In the genomic region with DNA sequence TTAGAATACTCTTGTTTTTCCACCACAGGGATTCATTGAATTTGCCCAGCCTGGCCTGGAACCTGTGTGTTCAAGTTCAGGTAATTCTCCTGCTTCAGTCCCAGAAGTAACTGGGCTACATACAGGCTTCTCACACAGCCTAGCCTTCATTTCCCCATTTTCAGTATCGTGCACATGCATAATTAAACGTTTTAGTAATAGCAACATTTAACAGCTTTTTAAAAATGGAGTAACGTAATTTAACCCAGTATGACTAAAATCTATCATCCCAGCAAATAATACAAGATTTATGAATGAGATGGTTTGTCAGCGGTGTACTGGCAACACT, we compare ENCODE assay signal across 9 mouse cellular contexts. TPM values are rescaled to one million over a fixed set of nuclear protein-coding genes. Genes with fewer than 3 reads are reported as not detected.
DNase-seq lines count a peak whose midpoint lies in the region; ATAC-seq and TF ChIP-seq lines count a peak whose summit lies in the region.
"Had no signal": no experiment of that assay in that cellular context is flagged by ENCODE, and none has a peak within 500 bp of the region (broad histone marks: within the 10 kb centered on the region; RNA-seq: fewer than 3 reads in every experiment).

No protein-coding gene starts in this region.

- 36% methylated on average over 4 of the region's 4 CpGs for WGBS in heart, embryonic 14.5 days
- 32% methylated on average over 4 of the region's 4 CpGs for WGBS in hindbrain, embryonic 12.5 days
- 39% methylated on average over 4 of the region's 4 CpGs for WGBS in midbrain, embryonic 11.5 days

- peak overlapping the region; percentile 91 to 93; a peak in 3 of 4 replicates for H3K4me3 ChIP-seq in heart, embryonic 14.5 days (ENCODE audit: control insufficient read depth in 1 of 2, insufficient read depth in 1 of 2, low read depth in 1 of 2, low read length in 2 of 2)
- peak overlapping the region; percentile 99 for H3K4me3 ChIP-seq in G1E (ENCODE audit: low read depth, low read length)
- peak overlapping the region; percentile 73 for H3K4me3 ChIP-seq in hindbrain, embryonic 12.5 days
- H3K4me3 ChIP-seq in midbrain, embryonic 11.5 days (ENCODE audit: low read depth, low read length) = peak overlapping the region; percentile 89

- H3K4me2 ChIP-seq in heart, embryonic 14.5 days (ENCODE audit: low read length) = peak overlapping the region; percentile 86
- H3K4me2 ChIP-seq in hindbrain, embryonic 12.5 days (replicated peaks) = peak overlapping the region; percentile 77
- peak overlapping the region; percentile 68 for H3K4me2 ChIP-seq in midbrain, embryonic 11.5 days

- no peak for ATAC-seq in heart, embryonic 14.5 days (ENCODE audit: insufficient number of reproducible peaks, insufficient read depth, low FRiP score, low read depth)
- no peak for ATAC-seq in G1E (ENCODE audit: extremely low read depth, insufficient number of reproducible peaks, low FRiP score, poor library complexity, severe bottlenecking)
- no peak for ATAC-seq in hindbrain, embryonic 12.5 days (ENCODE audit: low FRiP score)
- ATAC-seq in midbrain, embryonic 11.5 days (ENCODE audit: low FRiP score) = no peak

- no peaks in the 10 kb centered on the region for H3K9me3 ChIP-seq in heart, embryonic 14.5 days (ENCODE audit: control insufficient read depth, low read length)
- no peaks in the 10 kb centered on the region for H3K9me3 ChIP-seq in G1E (replicated peaks)
- no peaks in the 10 kb centered on the region for H3K9me3 ChIP-seq in hindbrain, embryonic 12.5 days (replicated peaks)
- no peaks in the 10 kb centered on the region for H3K9me3 ChIP-seq in midbrain, embryonic 11.5 days (ENCODE audit: control insufficient read depth, low read length)

- no peaks in the 10 kb centered on the region for H3K36me3 ChIP-seq in heart, embryonic 14.5 days (ENCODE audit: control insufficient read depth, insufficient read depth, low read length)
- peaks cover 9% of the 10 kb centered on the region for H3K36me3 ChIP-seq in G1E (replicated peaks)
- H3K36me3 ChIP-seq in hindbrain, embryonic 12.5 days = no peaks in the 10 kb centered on the region
- no peaks in the 10 kb centered on the region for H3K36me3 ChIP-seq in midbrain, embryonic 11.5 days (ENCODE audit: control insufficient read depth, insufficient read depth, low read length)

- H3K9ac ChIP-seq in heart, embryonic 14.5 days (ENCODE audit: low read length) = peak overlapping the region; percentile 97
- peak overlapping the region; percentile 86; the same call in 1 of the 2 replicates for H3K9ac ChIP-seq in hindbrain, embryonic 12.5 days
- H3K9ac ChIP-seq in midbrain, embryonic 11.5 days (ENCODE audit: low read length) = peak overlapping the region; percentile 95

- peaks cover 0 to 9% of the 10 kb centered on the region in 2 experiments; a peak in 2 of 4 replicates for H3K4me1 ChIP-seq in heart, embryonic 14.5 days (ENCODE audit: control insufficient read depth in 2 of 2, insufficient read depth in 2 of 2, low read length in 2 of 2)
- H3K4me1 ChIP-seq in G1E (ENCODE audit: insufficient read depth, low read depth, low read length) = peaks cover 44% of the 10 kb centered on the region
- H3K4me1 ChIP-seq in hindbrain, embryonic 12.5 days = peaks cover 3% of the 10 kb centered on the region; the same call in 1 of the 2 replicates
- H3K4me1 ChIP-seq in midbrain, embryonic 11.5 days (ENCODE audit: control insufficient read depth, insufficient read depth, low read length) = no peaks in the 10 kb centered on the region; the same call in 1 of the 2 replicates

- DNase-seq in heart, postnatal 25 days (ENCODE audit: low spot score) = no peak
- DNase-seq in G1E (ENCODE audit: low spot score) = no peak
- peak; percentile 92 for DNase-seq in midbrain, embryonic 11.5 days (ENCODE audit: low spot score, missing footprints)
- DNase-seq in urinary bladder, postnatal 36 days (ENCODE audit: low spot score in 2 of 2) = no peak
- no peak for DNase-seq in ovary, postnatal 10 days (ENCODE audit: low spot score)
- no peak for DNase-seq in thymus, postnatal 10 days (ENCODE audit: low spot score in 2 of 2)

- peak overlapping the region; percentile 17 to 88; a peak in 3 of 4 replicates for H3K27ac ChIP-seq in heart, embryonic 14.5 days (replicated peaks in 1 of 2; ENCODE audit: control insufficient read depth in 1 of 2, insufficient read depth in 1 of 2, low read depth in 2 of 2, low read length in 2 of 2)
- H3K27ac ChIP-seq in hindbrain, embryonic 12.5 days = peak overlapping the region; percentile 96; the same call in 1 of the 2 replicates
- H3K27ac ChIP-seq in midbrain, embryonic 11.5 days (ENCODE audit: low read depth, low read length) = no peak overlapping the region

- TF ChIP-seq CTCF in G1E (IDR thresholded peaks at IDR 0.05; ENCODE audit: low read depth, low read length) = no peak

- H3K27me3 ChIP-seq in heart, embryonic 14.5 days (ENCODE audit: control insufficient read depth, insufficient read depth, low read length) = no peaks in the 10 kb centered on the region
- H3K27me3 ChIP-seq in G1E (ENCODE audit: insufficient read depth, low read length) = no peaks in the 10 kb centered on the region
- no peaks in the 10 kb centered on the region for H3K27me3 ChIP-seq in hindbrain, embryonic 12.5 days
- H3K27me3 ChIP-seq in midbrain, embryonic 11.5 days (ENCODE audit: control insufficient read depth, insufficient read depth, low read length) = no peaks in the 10 kb centered on the region

- intact Hi-C loops in heart, postnatal 25 days (cut with DNase I) = loop anchor here (2.0 to 5.0 kb wide), 3 partner anchors 54 to 359 kb away; partner anchors contain the start of gene Ptbp3

RNA-seq across cellular contexts. Expression of gene Ugcg, which starts 0.6 kb away (rescaled TPM):
- polyA plus RNA-seq in heart, embryonic 14.5 days (2014; fragmentation: Nextera tagmentation; extraction: Ambion mirVana) = 10.7 and 11.0 TPM in 2 replicates
- 10 to 100 TPM; 14.4 to 15.1 TPM for total RNA-seq in heart, postnatal 25 days (2021)
- total RNA-seq in G1E (2014; fragmentation: Nextera tagmentation) (622 and 664 TPM in 2 replicates), G1E (2017) (341 and 382 TPM in 2 replicates)
- 142 and 168 TPM in 2 replicates for polyA plus RNA-seq in G1E (2012)
- polyA plus RNA-seq in hindbrain, embryonic 12.5 days (2016; fragmentation: Nextera tagmentation; extraction: Ambion mirVana) = 17.5 and 17.9 TPM in 2 replicates
- polyA plus RNA-seq in midbrain, embryonic 11.5 days (2014; fragmentation: Nextera tagmentation; extraction: Ambion mirVana) = 12.8 and 12.9 TPM in 2 replicates

RNA-seq across cellular contexts. Expression of gene AI481877, which starts 49.7 kb away (rescaled TPM):
- polyA plus RNA-seq in heart, embryonic 14.5 days (2014; fragmentation: Nextera tagmentation; extraction: Ambion mirVana) = not detected in 2 replicates
- total RNA-seq in heart, postnatal 25 days (2021) = not detected
- total RNA-seq in G1E (2014; fragmentation: Nextera tagmentation) (0.68 and 1.5 TPM in 2 replicates), G1E (2017) (0.05 and 0.06 TPM in 2 replicates)
- polyA plus RNA-seq in G1E (2012) = not detected in 2 replicates
- not detected in 2 replicates for polyA plus RNA-seq in hindbrain, embryonic 12.5 days (2016; fragmentation: Nextera tagmentation; extraction: Ambion mirVana)
- not detected in 2 replicates for polyA plus RNA-seq in midbrain, embryonic 11.5 days (2014; fragmentation: Nextera tagmentation; extraction: Ambion mirVana)
- total RNA-seq: hematopoietic stem cell, adult 5-6 weeks had no signal
